Mouse (Mus musculus) Patski (cell line): ENCODE measurements around the gene Pfdn6. TPM values are rescaled to one million over a fixed set of nuclear protein-coding genes. Genes with fewer than 3 reads are reported as not detected.

Experiments
- ATAC-seq: fragments of 100-300 bp; one replicate; pipeline ENCODE4 v1.8.0; 2021
- CTCF ChIA-PET: fragments of 350-600 bp; sonication (Branson Sonifier 250); formaldehyde crosslinking; loops from one replicate; lab custom pipeline; 2022; ENCODE audit warnings: inconsistent platforms; lab: Charles Lee
- POLR2A ChIA-PET: fragments of 350-600 bp; sonication (Branson Sonifier 250); formaldehyde crosslinking; loops from one replicate; lab custom pipeline; 2022; ENCODE audit warnings: antibody characterized with exemption, inconsistent platforms; lab: Charles Lee
- DNase-seq: peaks from one replicate; pipeline ENCODE4 v3.0.0-alpha.2; 2011; ENCODE audit warnings: low read depth, low spot score
- H3K27me3 ChIP-seq: fragments of 371-371 bp; one replicate; pipeline ENCODE4 v1.5.1; 2021
- CTCF ChIP-seq: fragments of 100-300 bp; IDR thresholded peaks from one replicate; pipeline ENCODE4 v1.5.1; 2021
- in situ Hi-C: fragments of 300-500 bp; cut with MboI; formaldehyde crosslinking; loops from 3 replicates; pipeline ENCODE4 v1.11.1; 2018; ENCODE audit warnings: low pct_unique_long_range_greater_than_20kb, mixed read lengths
- polyA plus RNA-seq: library from polyadenylated mRNA; unstranded; gene quantifications from one replicate; pipeline ENCODE4 v1.2.3, GENCODE M21; 2021

The Pfdn6 gene
- polyA plus RNA-seq, 1 experiment from 2014 or later, result 115 TPM

DNA sequence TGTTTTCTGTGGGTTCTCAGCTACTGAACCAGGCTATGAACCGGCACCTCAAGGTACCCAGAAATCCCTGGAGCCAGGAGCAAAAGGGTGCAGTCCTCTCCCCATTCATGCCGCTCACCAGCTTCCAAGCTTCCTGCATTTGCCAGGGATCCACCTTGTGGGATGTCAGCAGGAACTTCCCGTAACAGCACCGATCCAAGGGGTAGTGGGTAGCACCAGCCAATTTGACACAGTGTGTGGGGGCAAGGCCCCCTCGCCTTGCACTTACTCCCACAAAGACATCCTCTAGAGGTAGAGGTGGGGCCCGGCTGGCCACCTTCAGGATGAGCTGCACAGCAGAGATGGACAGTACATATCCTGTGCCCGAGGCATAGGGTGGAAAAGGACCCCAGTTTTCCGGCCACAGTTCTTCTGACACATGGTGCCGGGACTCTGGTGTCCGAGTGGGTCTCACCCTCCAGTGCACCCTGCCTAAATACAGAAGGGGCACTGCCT lies 10.0 kb upstream of the Pfdn6 start:
- no peaks in the 10 kb centered on the region for H3K27me3 ChIP-seq
- no peak for TF ChIP-seq CTCF
- ChIA-PET POLR2A (interaction anchor here (3.6 kb wide), 1 partner anchor 10 kb away, joined by 15 read pairs; the partner anchor contains the start of genes Pfdn6 and Wdr46), CTCF (interaction anchor here (1.2 to 2.4 kb wide), 2 partner anchors 9 to 11 kb away, joined by 4 to 6 read pairs; partner anchors contain the start of genes Pfdn6 and Wdr46)
- no peak for ATAC-seq
- DNase-seq, result no peak
- in situ Hi-C loops, result no loop called here

DNA sequence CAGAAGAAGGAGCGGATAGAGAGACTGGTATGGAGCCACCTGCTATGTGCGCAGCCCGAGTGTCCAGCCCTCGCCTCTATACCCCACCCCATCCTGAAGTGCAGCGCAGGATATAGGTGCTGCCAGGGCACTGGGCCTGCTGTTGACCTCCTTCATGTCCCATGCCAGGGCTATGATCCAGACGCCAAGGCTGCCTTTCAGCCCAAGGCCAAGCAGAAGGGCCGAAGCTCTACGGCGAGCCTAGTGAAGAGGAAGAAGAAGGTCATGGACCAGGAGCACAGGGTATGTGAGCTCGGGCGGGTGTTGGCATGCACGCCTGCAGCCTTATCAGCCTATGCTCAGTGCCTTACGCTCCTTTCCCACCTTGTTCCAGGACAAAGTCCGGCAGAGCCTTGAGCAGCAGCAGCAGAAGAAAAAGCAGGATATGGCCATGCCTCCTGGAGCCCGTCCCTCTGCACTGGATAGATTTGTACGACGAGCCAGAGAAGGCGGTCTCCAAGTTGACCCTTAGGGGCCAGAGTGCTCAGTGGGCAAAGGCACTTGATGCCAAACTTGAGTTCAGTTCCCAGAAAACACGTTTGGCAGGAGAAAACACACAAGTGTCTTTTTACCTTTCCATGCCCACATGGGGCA lies 8.9 kb upstream of the Pfdn6 start:
- no peaks in the 10 kb centered on the region for H3K27me3 ChIP-seq
- TF ChIP-seq CTCF, result no peak
- CTCF ChIA-PET, result interaction anchor here (1.2 kb wide), 1 partner anchor 10 kb away, joined by 4 read pairs; no protein-coding TSS in a partner anchor
- POLR2A ChIA-PET, result interaction anchor here (3.6 kb wide), 1 partner anchor 9 kb away, joined by 15 read pairs; the partner anchor contains the start of genes Pfdn6 and Wdr46
- no peak for DNase-seq
- no peak for ATAC-seq
- in situ Hi-C loops, result no loop called here

DNA sequence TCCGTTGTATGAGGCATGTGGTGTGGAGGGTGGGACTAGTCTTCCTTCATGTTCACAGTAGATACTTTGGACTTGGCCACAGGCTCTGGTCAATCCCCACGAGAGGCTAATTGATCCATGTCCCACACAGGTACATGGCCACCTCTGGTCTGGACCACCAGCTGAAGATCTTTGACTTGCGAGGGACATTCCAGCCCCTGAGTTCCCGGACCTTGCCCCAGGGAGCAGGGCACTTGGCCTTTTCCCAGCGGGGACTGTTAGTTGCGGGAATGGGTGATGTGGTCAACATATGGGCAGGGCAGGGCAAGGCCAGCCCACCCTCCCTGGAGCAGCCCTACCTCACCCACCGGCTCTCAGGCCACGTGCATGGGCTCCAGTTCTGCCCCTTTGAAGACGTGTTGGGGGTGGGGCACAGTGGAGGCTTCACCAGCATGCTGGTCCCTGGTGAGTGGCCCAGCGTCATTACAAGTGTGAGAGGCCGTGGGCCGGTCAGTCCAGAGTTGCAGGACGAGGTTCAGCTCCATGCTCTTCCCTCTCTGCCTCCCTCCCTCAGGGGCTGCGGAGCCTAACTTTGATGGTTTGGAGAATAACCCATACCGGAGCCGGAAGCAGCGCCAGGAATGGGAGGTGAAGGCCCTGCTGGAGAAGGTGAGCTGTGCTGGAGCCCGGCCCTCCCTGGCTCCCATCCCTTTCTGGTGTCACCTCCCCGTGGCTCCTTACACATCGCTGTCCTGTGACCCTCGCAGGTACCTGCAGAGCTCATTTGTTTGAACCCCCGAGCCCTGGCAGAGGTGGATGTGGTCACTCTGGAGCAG lies 8.2 kb upstream of the Pfdn6 start:
- ChIA-PET POLR2A (interaction anchor here (3.6 kb wide), 1 partner anchor 9 kb away, joined by 15 read pairs; the partner anchor contains the start of genes Pfdn6 and Wdr46), CTCF (no interaction called here)
- DNase-seq (no peak), ATAC-seq (no peak)
- in situ Hi-C loops, result no loop called here
- H3K27me3 ChIP-seq, result no peaks in the 10 kb centered on the region
- TF ChIP-seq CTCF, result no peak

DNA sequence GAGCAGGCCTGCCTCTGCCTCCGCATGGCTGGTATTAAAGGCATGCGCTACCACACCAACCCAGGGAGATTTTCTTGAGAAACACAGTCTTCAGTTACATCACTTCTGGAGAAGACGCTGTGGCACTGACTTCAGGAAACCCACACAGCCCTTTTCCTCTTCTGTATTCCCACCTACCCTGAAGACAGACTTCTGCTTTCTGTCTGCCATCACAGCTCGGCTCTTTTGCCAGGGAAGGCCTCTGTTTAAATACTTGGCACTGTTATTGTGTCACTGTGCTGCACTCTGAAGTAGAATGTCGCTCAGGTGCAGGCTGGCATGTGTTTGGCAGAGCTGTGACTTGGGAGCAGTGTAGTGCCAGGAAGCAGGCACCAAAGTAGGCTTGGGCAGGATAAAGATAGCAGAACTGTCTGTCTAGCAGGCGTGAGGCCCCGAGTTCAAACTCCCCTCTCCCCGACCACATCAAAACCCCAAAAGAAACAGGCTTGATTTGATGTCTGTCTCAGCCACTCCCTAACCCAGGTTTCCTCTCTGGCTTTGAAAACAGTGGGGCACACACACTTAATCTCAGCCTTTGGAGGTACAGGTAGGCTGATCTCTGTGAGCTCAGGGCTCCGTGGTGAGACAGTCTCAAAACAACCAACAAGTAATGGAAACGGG lies 7.4 kb upstream of the Pfdn6 start:
- ChIA-PET POLR2A (no interaction called here), CTCF (no interaction called here)
- ATAC-seq, result no peak
- no peaks in the 10 kb centered on the region for H3K27me3 ChIP-seq
- TF ChIP-seq CTCF, result no peak
- DNase-seq, result no peak
- in situ Hi-C loops, result no loop called here

DNA sequence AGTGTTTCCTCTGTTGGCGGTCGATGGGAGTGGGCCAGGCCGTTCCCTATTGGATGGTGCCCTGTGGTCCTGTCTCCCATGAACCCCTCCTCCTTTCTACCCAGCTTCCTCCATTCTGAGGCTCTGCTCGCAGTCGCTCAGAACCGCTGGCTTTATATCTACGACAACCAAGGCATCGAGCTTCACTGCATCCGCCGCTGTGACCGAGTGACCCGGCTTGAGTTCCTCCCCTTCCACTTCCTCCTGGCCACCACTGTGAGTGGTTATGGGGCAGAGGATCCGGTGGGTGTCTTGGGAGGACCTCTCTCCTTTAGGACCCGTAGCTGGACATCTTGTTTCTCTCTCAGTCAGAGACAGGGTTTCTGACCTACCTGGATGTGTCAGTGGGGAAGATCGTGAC lies 3.3 kb upstream of the Pfdn6 start:
- in situ Hi-C loops, result no loop called here
- DNase-seq (no peak), ATAC-seq (no peak)
- CTCF ChIA-PET, result no interaction called here
- H3K27me3 ChIP-seq, result no peaks in the 10 kb centered on the region
- no peak for TF ChIP-seq CTCF
- POLR2A ChIA-PET, result interaction anchor here (3.2 kb wide), 1 partner anchor 12 kb away, joined by 9 read pairs; the partner anchor contains the start of genes Rps18 and Vps52

DNA sequence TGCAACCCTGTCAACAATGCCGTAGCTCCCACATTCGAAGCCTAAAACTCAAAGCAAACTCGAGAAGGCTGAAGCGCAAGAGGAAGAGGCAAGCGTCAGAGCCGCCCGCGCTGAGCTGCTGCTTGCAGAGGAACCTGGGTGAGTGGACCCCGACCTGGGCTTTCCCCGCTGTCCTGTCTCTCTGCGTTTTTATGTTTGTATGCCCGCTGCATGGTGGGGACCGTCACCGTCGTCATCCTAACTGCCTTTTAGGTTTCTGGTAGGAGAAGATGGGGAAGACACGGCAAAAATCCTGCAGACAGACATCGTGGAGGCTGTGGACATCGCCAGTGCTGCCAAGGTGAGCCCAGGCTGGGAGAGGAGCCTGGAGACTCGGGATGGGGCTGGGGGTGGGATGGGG lies 1.2 kb upstream of the Pfdn6 start:
- DNase-seq, result no peak
- TF ChIP-seq CTCF, result no peak
- in situ Hi-C loops, result no loop called here
- no peaks in the 10 kb centered on the region for H3K27me3 ChIP-seq
- CTCF ChIA-PET, result interaction anchor here (1.8 kb wide), 1 partner anchor 9 kb away, joined by 6 read pairs; the partner anchor contains the start of gene B3galt4
- POLR2A ChIA-PET, result interaction anchor here (1.0 to 3.2 kb wide), 2 partner anchors 14 kb away, joined by 3 to 9 read pairs; partner anchors contain the start of genes Rps18 and Vps52
- no peak for ATAC-seq

DNA sequence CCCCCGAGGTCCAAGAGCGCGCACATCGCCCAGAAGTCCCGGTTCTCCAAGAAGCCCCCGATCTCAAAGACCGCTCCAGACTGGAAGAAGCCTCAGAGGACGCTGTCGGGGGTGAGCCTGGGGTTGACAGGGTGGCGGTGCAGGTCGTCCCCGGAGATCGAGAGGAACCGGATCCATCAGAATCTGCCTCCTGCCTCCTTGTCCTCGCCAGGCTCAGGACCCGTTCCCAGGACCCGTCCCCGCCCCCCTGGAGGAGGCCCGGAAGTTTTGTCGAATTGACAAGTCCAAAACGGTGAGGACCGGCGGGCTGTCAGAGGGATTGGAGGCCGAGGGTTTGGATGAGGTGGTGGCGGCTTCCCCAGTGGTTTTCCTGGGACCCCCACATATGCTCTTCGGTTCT lies 838 bp upstream of the Pfdn6 start:
- POLR2A ChIA-PET, result interaction anchor here (0.6 to 2.6 kb wide), 4 partner anchors 9 to 15 kb away, joined by 3 to 15 read pairs (median 6); partner anchors contain the start of genes B3galt4, Rps18 and Vps52
- H3K27me3 ChIP-seq, result no peaks in the 10 kb centered on the region
- ATAC-seq (no peak), DNase-seq (no peak)
- CTCF ChIA-PET, result interaction anchor here (0.9 to 1.8 kb wide), 5 partner anchors 10 to 43 kb away, joined by 3 to 6 read pairs (median 5); partner anchors contain the start of genes B3galt4, Rps18 and Vps52
- in situ Hi-C loops, result no loop called here
- no peak for TF ChIP-seq CTCF

DNA sequence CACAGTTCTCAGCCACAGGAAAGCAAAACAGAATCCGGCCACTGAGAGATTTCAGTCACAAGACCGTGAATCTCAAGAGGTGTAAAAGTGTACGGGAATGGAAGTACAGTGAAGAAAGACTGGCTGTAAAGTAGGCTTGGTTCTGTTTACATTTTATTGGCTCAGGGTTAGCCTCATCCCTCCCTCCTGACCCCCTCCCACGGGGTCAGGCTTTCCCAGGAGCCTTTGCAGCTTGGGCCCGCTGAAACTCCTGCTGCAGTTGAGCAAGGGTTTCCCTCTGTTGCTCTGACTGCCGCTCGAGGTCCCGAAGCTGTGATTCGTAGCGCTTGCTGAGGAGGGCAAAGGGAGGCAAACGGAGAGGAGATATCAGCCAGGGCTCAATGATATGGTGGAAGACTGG lies 1.4 kb downstream of the Pfdn6 start:
- DNase-seq (no peak), ATAC-seq (no peak)
- no peaks in the 10 kb centered on the region for H3K27me3 ChIP-seq
- ChIA-PET POLR2A (interaction anchor here (1.8 to 2.6 kb wide), 2 partner anchors 11 to 15 kb away, joined by 8 to 15 read pairs; partner anchors contain the start of gene B3galt4), CTCF (interaction anchor here (0.9 kb wide), 1 partner anchor 11 kb away, joined by 4 read pairs; no protein-coding TSS in a partner anchor)
- in situ Hi-C loops, result no loop called here
- no peak for TF ChIP-seq CTCF

DNA sequence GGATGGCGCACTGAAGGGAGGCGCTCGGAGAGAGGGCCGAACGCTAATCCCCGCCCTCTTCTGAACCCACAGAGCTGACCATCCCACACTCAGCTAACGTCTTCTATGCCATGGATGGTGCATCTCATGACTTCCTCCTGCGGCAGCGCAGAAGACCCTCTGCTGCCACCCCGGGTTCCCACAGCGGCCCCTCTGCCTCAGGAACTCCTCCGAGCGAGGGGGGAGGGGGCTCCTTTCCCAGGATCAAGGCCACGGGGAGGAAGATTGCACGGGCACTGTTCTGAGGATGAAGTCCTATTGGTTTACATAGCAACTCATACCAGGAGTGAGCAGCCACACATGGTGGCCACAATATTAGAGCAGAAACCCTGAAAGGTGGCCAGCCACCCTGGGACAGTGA lies 3.1 kb downstream of the Pfdn6 start:
- ATAC-seq (no peak), DNase-seq (no peak)
- TF ChIP-seq CTCF, result no peak
- no peaks in the 10 kb centered on the region for H3K27me3 ChIP-seq
- CTCF ChIA-PET, result no interaction called here
- POLR2A ChIA-PET, result no interaction called here
- in situ Hi-C loops, result no loop called here
